Mouse (Mus musculus) adrenal gland, adult (tissue): ENCODE measurements around the gene Setd1b.

Source experiments
- DNase-seq, 2 experiments: peaks; one replicate each; pipeline ENCODE4 v3.0.0; 2022 to 2023; ENCODE audit warnings: low spot score in 1 of 2; ENCODE audit not compliant: inconsistent age in 2 of 2

Setd1b gene

DNA sequence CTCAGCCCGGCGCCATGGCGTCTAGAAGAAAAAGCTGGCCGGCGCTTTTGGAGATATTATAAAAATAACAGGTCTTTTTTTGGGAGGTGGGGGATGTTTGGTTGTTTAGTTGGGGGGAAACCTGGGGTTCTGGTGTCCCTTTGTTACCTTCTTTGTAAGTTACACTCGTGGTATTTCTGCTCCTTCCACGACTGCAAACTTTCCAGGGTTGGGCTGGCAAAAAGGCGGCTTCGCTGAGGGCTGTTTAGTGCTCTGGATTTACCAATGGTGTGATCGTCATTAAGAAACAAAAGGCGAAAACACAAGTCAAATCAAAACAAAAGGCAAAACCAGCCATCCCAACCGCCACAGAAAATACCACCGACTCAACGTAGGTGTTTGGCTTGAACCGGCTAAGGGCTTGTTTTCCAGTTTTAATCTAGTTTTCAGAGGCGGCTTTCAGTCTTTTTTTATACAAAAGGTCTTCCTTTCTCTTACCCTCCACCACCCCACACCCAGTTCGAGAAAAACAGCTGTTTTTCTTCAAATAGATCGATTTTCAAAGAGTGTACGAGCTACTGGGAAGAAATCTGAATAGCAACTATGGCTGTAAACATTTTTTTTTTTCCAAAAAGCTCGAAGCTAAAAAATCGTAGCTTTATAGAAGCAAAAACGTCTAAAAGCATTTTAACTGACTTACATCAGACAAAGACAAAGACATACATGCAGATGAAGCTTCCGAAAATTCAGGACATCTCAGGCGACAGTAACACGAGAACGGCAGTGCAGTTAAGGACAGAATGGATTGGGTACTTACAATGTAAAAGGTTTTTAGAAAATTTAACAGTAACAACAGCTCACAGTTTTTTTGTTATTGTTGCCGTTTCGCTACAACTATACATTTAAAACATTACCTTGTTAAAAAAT, 2.0 kb upstream of the Setd1b start:
- DNase-seq: peak in 1 of 2 experiments; percentile 85

DNA sequence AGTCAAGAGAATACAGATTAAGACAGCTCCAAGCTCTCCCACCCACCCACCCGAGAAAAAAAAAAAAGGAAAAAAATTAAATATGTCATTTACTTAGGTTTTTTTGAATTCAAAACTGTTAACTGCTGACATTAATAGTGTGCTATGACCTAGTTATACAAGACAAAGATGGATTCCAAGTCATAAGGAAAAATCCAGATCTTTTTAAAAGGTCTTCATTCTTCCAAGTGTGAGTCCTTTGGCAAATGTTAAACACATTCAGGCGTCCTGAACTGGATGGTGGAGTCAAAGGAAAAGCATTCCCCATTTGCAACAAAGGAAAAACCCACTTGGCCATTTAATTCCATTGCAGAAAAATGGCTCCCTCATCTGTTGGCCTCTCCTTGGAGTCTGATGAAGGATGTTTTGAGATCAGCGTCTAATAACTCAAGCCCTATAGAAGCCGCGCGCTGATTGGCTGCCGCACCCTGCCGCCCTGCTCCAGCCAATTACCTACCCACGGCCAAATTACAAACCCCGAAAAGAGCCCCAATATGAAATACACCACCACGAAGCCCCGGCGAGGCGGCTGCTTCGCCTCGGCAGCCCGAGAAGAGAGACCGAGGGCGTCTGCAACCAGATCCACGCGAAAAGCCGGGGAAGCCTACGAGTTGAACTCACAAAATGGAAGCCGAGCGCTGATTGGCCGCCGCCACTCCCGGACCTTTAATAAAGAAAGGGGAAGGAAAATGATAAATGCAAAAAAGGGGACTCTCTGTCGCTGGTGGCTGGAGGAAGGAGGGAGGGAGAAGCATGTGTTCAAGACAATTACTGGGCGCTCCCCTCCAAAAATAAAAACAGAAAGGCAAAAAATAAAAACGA, 1.1 kb upstream of the Setd1b start:
- DNase-seq: peak; percentile 93 to 99

DNA sequence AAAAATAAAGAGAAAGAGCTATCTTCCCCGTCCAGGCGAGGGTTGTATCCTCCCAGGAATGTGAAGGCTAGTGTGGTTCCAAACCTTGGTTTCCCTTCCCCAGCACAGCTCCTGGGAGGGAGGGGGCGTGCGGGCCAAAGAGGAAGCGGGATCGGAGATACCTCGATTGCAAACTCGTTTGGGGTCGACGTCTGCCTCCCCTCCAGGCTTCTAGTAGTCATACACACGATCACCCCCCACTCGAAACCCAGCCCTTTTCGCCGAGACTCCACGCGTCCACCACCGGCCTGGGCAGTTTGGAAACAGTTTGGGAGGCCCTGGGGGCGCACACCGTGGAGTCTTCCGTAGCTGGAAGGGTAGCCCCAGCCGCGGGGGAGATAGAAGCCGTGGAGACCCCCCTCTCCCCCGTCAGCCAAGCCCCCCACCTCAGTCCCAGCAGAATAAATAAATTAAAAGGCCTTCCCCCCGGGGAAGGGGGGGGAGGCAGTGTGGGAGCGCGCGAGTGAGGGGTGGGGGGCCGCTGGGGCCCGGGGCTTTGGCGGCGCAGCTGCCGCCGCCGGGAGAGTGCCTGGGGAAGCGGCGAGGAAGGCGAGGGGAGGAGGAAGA, 335 bp upstream of the Setd1b start:
- DNase-seq: peak in 1 of 2 experiments; percentile 74

DNA sequence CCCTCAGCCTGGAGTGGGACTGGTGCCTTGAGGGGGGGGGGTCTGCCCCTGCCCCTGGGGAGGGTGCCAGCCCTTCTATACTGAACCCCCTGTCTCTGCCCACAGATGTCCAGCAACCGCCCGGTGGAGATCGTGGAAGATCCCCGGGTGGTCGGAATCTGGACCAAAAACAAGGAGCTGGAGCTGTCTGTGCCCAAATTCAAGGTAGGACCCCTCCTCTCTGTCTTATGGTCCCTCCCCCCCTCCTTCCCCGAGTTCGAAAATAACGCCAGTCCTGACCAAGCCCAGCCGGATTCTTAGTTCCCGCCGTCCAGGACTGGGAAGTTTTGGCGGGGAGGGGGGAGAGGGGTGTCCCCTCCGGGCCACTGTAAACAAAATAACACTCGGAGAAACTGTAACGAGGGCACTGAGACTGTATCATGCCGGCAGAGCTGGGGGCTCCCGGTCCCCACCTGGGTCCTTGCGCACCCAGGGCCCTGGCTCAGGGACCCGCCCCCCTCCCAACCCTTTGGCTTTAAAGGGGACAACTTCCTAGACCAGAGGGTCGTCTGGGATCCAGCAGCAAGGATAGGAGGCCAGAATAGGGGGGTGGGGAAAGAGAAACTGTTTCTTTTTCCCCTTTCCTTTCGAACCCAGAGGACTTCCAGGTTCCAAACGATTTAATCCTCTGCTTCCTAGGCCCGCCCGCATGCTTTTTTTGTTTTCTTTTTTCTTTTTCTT, 1.4 kb downstream of the Setd1b start:
- peak in 1 of 2 experiments; percentile 76 for DNase-seq

DNA sequence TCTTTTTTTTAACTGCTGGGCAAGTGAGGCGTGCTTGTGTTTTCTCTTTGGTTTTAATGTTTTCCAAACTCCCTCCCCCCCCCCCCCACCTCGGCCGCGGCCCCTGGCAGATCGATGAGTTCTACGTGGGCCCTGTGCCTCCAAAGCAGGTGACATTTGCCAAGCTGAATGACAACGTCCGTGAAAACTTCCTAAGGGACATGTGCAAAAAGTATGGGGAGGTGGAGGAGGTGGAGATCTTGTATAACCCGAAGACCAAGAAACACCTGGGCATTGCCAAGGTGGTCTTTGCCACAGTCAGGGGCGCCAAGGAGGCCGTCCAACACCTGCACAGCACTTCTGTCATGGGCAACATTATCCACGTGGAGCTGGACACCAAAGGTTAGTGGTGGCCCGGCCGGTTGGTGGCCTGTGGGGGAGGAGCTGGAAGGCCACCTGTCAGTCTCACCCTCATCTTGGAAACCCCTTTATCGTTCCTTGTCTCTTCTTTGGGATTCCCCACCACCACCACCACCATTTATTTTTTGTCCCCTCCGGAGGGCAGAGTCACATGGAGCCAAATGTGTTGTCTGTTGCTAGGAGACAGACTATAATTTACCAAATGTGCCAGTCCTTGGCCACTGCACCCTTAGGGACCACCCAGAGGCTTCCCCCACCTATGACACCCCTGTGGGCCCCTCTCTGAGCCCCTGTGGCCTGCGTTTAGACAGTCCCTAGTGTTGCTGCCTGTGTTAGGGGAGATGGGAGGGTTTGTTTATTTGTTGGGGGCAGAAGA, 2.2 kb downstream of the Setd1b start:
- peak in 1 of 2 experiments; percentile 69 for DNase-seq

DNA sequence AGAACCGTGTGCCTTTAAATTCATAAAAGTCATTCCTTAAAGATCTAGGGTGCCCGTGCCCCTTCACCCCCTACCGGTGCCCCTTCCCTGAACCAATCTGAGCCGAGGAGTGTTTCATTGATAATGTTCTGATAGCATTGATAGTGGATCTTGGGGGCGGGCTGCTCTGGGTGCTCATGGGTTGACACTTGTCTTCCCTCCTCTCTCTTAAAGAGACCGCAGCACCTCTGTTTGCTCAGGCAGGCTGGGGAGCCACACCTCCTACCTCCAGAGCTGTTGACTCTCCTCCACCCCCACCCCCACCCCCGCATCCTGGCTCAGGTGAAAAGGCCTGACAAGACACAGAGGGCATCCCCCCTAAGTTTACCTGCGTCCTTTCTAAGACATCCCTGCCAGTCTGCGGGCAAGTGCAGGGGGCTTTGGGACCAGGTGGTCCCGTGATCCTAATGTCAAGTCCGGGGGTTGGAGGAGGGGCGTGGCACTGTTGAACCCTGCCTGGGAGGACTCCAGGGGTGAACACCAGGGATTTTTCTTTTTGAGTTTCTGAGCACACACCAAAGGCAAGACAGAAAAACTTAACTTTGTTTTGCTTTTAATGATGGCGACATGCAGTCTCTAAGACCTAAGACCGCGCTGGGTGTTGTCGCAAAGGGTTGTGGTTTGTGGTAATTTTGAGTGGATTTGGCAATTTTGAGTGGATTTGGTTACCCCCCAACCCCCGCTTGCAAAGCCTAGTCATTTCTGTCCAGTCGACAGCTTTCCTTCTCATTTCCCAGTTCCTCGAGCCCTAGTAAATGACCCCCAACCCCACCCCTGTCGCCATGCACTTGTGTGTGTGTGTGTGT, 3.0 kb downstream of the Setd1b start:
- peak in 1 of 2 experiments; percentile 66 for DNase-seq

DNA sequence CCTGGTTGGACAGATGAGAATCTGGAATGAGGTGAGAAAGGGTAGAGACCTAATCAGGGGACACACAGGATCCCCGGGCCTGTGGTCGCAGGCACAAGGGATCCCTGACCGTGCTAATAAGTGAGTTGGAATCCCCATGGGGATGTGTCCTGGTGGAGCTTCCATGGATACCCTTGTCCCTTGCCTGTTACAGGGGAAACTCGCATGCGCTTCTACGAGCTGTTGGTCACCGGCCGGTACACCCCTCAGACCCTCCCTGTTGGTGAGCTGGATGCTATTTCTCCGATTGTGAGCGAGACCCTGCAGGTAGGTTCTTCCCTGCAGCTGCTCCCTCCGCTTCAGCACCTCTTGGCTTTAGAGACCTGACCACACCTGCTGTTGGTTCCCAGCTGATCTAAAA, 4.4 kb downstream of the Setd1b start:
- no peak for DNase-seq

DNA sequence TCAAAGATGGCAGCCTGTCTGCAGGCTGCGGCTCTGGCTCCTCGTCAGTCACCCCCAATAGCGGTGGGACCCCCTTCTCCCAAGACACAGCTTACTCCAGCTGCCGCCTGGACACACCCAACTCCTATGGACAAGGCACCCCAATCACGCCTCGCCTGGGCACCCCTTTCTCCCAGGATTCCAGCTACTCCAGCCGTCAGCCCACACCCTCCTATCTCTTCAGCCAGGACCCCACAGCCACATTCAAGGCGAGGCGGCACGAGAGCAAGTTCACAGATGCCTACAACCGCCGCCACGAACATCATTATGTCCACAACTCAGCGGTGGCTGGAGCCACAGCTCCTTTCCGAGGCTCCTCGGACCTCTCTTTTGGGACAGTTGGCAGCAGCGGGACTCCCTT, 5.6 kb downstream of the Setd1b start:
- DNase-seq: no peak

DNA sequence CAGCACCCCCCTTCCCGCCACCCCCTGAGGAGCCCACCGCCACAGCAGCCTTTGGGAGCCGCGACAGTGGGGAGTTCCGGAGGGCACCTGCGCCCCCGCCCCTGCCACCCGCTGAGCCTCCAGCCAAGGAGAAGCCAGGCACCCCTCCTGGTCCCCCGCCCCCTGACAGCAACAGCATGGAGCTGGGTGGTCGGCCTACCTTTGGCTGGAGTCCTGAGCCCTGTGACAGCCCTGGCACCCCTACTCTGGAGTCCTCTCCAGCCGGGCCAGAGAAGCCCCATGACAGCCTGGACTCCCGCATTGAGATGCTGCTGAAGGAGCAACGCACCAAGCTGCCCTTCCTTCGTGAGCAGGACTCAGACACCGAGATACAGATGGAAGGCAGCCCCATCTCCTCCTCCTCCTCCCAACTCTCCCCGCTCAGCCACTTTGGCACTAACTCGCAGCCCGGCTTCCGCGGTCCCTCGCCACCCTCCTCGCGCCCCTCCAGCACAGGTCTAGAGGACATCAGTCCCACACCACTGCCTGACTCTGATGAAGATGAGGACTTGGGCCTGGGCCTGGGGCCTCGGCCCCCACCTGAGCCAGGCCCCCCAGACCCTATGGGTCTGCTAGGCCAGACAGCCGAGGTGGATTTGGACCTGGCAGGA, 6.2 kb downstream of the Setd1b start:
- DNase-seq: no peak

DNA sequence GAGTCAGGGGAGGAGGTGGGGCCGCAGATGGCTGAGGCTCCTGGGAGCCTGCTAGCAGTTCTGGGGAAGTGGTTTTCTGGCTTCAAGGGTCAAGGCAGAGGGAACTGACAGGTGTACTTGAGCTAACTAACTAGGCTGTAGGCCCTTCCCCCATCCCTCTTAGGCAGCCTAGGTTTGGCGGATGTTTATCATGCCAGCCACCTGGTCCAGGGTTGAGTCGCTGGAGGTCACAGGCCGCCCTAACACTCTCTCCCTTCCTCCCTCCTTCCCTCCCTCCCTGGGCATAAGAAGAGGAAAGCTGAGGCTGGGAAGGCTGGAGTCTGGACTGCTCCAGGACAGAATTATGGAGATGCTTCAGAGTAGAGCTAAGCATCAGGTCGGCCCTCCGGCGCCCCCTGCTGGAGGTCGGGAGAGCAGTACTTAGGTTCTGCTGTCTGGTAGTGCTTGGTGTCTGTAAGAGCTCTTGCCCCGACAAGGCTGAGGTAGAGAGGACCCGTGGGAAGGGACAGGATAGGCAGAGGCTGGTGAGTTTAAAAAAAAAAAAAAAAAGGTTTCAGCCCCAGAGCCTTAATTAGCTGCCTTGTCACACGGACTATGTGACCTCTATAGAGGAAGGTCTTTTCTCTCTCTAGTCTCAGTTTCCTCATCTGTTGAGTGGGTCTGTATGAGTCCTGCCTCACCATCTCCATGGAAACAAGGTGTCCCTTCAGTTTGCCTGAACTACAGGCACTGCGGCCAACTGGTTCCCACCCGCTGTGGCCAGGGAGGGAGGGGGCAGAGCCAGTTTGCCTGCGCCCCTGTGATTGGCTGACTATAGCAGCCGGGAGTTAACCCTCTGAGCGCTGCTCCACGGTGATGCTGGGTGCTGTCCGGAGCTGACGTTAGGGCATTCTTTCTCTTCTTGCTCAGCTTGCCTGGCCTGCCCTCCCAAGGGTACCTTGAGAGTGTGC, 7.7 kb downstream of the Setd1b start:
- peak; percentile 90 to 96 for DNase-seq

DNA sequence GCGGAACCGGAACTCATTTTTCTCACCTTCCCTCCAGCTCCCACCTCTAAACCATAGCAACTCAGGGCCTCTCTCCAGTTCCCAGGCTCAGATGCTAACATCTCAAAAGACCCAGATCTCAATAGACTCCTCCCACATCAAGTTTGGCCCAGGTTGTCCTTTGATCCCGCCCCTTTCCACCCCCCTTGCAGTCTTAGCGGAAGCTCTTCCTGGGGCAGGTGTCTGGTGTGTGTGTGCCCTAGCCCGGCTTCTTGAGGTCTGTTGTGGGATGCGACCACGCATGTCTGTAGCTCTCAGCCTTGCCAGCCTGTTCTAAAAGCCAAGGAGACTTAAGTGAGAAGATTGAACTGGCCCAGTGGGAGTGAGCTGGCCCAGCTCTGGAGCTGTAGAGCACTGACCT, 8.6 kb downstream of the Setd1b start:
- no peak for DNase-seq

DNA sequence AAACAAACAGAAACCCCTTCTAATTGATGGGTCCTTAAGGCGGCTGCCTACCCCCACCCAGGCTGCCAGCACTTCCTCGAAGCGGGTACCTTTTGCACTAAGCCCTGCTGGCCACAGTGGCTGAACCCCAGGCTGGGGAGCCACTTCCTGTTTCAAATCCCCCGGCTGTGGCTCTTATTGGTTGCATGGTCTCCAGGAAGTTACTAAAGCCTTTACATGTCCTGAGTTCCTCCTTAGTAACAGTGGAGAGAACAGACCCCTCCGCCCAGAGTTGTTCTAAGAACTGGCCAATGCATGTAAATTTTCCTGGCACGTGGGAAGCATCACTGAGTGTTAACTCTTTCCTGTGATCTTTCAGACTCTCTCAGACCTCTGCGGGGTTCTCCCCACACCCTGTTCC, 9.1 kb downstream of the Setd1b start:
- peak in 1 of 2 experiments; percentile 52 for DNase-seq

DNA sequence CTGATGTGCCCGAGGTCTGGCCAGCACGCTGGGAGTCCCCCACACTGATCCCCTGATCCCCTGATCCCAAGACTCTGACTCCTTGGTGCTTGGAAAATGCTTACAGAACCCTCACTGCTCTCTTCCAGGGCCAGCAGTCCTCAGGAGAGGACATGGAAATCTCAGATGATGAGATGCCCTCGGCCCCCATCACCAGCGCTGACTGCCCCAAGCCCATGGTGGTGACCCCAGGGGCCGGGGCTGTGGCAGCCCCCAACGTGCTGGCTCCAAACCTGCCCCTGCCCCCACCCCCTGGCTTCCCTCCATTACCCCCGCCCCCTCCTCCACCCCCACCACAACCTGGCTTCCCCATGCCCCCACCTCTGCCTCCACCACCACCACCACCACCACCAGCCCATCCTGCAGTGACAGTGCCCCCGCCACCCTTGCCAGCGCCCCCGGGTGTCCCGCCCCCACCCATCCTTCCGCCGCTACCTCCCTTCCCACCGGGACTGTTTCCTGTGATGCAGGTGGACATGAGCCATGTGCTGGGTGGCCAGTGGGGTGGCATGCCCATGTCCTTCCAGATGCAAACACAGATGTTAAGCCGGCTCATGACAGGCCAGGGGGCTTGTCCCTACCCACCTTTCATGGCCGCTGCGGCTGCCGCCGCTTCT, 9.8 kb downstream of the Setd1b start:
- no peak for DNase-seq

DNA sequence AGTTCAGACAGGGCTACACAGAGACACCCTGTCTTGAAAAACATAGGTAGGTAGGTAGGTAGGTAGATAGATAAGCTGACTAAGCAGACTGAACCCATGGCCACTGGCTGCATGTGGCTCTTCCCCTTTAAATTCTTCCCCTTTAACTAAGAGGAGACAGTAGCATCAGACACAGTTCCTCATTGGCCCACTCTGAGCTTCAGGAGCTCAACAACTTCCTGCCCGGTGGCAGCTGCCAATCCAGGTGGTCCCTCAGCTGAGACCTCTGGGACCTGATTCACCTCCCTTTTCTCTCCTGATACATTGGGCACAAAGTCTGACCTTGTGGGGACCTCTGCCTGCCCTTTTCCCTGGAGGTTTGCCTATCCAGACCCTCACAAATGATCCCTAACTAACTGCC, 10.9 kb downstream of the Setd1b start:
- no peak for DNase-seq

DNA sequence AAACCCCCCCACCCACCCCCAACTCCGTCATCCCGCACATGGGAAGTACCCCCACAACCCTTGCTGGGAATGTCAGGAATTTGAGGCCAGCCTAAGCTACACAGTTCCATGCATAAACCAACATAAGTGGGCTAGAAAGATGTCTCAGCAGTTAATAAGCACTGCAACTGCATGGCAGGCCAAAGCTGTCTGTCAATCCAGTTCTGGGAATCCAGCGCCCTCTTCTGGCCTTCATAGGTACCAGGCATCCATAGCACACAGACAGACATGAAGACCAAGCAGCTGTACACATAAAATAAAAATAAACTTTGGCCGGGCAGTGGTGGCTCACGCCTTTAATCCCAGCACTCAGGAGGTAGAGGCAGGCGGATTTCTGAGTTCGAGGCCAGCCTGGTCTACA, 13.4 kb downstream of the Setd1b start:
- DNase-seq: peak in 1 of 2 experiments; percentile 71

DNA sequence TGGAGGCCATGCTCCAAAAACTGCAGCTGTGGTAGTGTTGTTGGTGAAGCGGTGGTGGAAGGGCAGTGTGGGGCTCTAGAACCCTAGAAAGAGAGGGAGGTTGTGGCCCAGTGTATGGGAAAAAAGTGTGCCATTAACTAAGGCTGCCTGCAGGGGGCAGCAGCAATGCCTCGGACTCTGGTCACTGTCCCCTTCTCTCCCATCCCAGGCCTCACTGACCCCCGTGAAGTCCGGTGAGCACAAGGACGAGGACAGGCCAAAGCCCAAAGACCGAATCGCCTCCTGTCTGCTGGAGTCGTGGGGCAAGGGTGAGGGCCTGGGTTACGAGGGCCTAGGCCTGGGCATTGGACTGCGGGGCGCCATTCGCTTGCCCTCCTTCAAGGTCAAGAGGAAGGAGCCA, 14.8 kb downstream of the Setd1b start:
- peak in 1 of 2 experiments; percentile 53 for DNase-seq

DNA sequence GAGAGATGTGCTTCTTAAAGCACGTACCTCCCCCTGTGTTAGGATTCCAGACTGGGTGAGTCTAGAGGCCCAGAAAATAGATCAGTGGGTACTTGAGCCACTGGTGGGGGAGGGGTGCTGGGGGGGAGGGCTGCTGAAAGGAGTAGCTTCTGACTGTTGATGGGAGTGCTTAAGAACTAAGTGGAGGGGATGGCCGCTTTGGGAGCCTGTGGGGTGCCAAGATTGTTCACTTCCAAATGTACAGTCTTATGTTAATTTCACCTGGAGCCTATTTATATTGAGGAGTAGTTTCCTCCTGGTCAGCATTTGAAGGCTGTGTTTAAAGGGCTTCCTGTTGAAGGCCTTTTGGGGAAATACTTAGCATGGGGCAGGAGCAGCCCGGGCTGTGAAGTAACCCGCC, 16.0 kb downstream of the Setd1b start:
- no peak for DNase-seq
